Mouse (Mus musculus) retina, adult 2 months (tissue): ENCODE data around the gene Edaradd.
A peak's percentile ranks its signal among the peaks of the same experiment; 100 is the strongest.

Experiments used
- DNase-seq: peaks from one replicate; pipeline ENCODE4 v3.0.0-alpha.2; 2012; ENCODE audit warnings: low read depth, low spot score

Edaradd gene

DNA sequence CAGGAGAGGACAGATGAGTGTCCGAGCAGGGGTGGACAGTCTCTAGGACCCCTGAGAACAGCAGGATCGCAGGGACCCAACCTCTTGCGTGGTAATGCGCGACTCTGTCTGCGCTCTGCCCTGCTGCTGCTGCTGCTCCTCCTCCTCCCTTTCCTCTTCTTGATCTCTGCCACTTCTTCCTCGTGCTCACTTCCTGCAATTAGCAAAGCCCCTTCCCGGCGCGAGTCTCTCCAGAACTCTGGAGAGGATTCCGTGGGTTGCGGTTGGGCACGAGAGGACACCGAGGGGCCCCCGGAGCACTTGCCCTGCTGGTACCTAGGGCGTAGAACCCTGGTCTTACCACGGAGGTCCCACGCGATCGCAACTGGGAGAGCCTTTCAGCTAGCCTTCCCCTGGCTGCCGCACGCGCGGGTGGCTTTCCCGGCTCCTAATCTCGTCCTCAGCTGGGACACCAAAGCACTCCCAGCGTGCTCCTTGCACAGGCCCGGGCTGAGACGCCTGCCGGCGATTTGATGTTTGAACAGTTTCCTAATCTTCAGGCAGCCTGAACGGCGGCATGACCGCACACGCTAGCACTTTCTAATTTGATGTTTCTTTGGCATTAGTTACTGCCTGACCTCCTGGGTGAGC is at the start of gene Edaradd:
TSS of gene Edaradd (minus strand) at position 484 of the 630 bp plus-strand sequence.
- no peak for DNase-seq

DNA sequence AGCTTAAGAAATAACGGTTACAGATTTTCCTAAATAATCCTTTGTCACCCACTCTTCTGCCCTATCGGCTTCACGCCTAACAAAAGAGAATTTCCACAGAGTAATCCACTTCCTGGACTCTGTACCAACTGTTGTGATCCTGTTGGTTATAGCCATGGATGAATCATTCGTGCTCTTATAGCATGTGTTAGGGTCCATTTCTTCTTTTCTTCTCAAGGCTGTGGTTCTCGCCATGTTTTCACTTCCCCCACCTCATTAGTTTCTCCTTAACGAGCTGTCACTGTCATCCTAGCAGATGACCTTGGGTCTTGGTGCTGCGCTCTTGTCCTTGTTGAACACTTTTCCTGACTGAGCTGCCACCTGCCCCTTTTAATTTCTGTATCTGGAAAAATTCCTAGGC is 49.5 kb upstream of the Edaradd start:
- DNase-seq, result no peak

DNA sequence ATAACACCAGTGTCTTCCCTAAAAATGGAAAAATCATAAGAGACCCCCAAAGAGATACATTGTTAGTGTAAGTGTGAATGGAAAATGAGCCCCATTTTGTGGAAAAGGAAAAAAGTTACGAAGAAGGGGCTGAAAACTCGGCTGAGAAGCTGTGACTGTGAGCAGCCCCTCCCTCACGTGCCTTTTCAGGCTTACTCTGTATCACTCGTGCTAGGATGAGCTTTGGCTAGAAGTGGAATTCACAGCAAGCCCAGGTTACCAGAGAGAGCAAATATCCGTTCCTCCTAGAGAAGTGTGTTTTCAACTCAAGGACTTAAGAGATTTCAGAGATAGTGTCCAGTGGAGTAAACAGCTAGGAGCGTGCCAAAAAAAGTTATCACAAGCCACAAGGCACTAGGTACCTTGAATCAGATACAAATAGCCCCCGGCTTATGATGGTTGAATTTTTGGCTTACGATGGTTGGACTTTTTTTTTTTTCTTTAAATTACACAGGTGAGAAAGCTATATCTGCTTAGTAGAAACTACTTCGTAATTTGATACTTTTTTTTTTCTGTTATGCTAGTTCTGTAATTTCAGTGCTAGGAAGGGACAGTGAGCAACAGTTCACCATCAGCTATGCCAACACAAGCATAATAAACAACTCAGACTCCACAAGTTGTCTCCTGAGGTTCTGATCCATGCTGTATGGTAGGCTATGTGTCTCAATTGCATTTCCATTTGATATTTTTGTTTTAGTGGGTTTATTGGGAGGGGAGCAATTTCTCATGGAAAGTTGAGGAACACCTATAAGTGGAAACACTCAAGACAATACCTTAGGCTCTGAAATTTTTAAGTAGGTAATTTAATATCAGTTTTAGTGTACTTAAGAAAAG is 48.6 kb upstream of the Edaradd start:
- no peak for DNase-seq

DNA sequence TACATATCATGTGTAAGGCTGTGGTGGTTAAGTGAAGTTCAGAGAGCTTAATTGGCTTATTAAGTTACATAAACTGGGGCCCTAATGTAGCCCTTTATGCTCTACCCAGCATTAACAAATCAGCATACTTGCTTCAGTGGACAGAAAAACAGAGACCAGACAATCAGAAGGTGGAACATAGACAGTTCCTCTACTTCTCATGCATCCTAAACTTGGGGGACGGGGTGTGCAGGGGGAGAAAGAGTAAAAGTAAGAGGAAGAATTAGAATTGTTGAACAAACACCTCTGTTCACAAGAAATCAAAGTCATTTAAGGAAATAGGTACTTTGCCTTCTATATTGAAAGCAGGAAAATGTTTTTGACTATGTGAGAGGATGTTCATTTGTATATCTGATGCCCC is 47.7 kb upstream of the Edaradd start:
- no peak for DNase-seq

DNA sequence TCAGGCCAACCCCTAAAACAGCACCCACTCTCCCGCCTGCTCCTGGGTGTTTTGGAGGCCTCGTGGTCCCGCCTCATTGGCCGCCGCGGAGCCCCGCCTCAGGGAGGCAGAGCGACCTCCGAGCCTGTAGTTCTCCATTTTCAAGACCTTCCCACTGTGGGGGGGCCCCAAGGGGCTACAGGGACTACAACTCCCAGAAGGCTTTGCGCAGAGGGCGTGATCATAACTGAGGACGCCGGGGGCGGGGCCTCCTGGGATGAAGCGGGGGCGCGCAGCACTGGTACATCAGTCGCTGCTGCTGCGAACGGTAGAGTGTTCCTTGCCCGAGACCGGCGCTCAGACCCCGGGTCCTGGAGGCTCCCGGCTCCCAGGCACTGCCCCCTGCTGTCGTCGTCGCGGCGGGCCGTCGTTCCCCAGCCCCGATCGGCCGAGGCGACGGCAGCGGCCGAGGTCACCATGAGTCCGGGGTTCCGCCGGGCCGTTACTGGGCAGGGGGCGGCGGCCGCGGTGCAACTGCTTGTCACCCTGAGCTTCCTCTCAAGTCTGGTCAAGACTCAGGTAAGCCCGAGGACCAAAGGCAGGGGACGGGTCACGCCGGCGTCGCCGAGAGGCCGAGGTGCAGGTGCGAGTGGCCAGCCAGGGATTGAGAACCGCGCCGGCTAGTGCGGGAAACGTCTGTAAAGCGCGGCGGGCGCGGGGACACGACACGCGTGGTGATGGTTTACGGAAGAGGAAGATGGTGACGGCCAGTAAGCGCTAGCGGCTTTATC is 45.6 kb upstream of the Edaradd start, which contains the start of gene Ero1lb:
TSS of gene Ero1lb (plus strand) at position 254 of the 770 bp plus-strand sequence.
- DNase-seq, result peak; percentile 84

DNA sequence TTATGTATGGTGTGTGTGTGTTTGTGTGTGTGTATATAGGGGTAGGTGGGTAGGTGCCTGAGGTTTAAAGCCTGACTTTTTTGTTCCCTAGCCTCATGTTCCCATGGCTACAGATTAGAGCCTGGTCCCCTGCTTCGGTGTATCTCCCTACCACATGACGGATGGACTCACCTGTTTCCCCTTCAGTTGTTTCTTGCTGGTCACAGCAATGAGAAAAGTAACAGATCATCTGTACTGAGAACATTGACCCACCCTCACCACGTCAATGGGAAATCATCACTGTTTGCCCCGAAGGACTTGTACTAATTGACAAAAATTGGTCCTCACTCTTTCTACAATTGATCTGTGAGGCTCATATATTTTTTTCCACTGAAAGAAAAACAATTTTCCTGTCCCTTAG is 42.0 kb upstream of the Edaradd start:
- DNase-seq, result no peak

DNA sequence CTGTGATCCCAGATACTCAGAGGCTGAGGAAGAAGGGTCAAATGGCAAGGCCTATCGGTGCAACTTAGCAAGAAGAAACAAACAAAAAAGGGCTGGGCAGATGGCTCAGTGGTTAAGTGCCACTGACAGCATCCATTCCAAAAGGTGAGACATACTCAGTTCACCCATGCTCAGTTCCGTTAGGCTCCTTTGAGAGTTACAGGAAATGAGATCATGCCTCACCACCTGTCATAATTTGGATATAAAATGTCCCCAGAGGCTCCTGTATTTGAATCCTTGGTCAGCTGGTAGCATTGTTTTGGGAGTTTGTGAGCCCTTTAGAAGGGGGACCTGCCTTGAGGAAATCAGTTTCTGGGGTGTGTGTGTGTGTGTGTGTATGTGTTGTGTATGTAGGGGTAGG is 41.5 kb upstream of the Edaradd start:
- DNase-seq, result no peak

DNA sequence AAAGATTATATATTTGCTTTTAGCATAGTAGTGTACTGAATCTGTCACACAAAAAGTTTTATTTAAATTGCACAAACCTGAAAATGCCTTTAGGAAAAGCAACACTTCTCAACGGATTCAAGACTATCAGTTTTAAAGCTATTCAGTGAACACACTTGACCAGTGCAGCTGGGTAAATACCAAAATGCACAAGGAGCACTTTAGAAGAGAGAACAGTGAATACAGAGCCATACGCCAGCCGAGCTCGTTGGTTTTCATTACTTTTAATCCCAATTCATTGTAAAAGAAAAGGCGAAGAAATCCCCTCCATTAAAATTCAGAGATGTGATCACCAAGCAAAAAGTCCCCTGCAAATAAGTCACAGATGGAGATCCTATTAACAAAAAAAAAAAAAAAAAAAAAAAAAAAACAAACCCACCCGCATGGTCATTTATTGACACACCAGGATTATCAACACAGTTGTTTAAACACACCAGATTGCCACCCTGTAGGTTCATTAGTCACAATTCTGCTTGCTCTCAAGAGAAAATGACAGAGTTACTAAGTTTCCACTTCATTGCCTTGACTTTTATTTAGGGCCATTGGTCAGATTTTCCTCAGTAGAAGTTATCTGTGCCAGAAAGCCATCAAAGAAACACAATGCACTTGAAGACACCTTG is 39.4 kb upstream of the Edaradd start:
- DNase-seq, result no peak

DNA sequence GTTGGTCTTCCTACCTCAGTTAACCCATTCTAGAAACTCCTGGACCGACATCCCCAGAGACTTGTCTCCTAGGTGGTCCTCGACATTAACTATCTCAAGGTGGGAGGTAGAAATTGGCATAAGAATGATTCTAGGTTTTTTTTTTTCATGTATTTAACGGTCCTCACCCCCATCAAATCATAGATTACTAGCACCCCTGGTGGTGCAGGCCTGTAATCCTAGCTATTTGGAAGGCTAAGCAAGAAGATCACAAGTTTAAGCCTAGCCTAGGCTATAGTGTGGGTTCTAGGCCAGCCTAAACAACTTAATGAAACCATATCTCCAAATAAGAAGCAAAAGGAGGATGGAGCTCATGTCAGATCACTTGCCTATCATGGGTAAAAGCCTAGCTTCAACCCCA is 38.8 kb upstream of the Edaradd start:
- DNase-seq, result no peak

DNA sequence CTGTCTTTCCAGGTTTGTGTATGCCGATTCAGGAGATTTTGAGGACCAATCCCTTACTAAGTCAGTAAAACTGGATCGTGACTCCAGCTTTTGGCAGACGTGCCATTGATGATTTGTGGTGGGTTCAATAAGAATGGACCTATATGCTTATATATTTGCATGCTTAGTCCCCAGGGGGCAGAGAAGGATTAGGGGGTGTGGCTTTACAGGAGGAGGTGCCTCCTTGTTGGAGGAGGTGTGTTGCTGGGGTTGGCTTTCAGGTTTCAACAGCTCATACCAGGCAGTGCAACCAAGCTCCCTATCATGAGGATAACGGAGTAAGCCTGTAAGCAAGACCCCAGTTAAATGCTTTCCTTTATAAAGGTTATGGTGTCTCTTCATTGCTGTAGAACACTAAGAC is 34.0 kb upstream of the Edaradd start:
- DNase-seq, result no peak

DNA sequence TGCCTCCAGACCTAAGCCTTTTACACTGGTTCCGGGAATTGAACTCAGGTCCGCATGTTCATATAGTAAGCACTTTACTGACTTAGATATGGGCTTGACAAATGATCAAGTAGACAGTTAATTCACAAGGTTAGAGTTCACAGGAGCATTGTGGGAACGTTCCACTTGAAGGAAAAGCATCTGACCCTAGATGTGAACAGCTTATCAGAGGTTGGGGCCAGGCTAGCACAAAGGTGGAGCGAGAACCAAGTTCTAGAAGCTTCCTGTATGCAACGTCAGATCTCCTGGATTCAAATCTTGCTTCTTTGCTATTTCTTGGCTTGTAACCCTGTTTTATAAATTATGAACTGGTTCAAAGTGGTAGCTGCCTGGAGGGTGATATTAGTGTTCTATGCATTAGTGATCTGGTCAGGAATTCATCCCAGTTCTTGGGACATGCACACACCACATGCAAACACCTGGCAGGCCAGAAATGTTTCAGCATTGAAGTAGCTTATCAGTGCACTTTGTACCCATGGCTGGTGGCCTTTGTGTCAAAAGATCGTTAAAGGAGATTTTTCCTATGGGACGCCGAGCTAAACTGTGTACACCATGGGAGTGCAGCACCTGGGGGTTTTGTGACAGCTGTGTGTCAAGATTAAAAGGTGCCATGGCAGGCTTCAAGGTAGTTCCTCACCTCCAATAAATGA is 23.8 kb upstream of the Edaradd start:
- DNase-seq, result no peak

DNA sequence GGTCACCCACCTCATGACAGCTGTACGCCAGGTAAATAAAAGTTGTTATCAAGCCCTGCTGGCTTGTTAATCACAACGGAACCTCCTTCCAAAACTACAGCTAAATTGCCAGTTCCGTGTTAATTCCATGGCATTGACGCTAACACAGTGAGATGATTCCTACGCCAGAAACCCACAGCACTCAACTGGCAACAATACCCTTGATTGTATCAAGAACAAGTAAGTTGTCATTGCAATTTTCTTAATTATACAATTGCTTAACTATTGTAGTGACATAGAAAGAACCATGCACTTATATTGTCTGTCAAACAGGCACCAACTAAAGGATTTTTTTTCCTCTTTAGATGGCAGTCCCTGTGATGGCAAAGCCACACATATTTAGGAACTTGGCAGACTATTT is 23.0 kb upstream of the Edaradd start:
- DNase-seq, result no peak

DNA sequence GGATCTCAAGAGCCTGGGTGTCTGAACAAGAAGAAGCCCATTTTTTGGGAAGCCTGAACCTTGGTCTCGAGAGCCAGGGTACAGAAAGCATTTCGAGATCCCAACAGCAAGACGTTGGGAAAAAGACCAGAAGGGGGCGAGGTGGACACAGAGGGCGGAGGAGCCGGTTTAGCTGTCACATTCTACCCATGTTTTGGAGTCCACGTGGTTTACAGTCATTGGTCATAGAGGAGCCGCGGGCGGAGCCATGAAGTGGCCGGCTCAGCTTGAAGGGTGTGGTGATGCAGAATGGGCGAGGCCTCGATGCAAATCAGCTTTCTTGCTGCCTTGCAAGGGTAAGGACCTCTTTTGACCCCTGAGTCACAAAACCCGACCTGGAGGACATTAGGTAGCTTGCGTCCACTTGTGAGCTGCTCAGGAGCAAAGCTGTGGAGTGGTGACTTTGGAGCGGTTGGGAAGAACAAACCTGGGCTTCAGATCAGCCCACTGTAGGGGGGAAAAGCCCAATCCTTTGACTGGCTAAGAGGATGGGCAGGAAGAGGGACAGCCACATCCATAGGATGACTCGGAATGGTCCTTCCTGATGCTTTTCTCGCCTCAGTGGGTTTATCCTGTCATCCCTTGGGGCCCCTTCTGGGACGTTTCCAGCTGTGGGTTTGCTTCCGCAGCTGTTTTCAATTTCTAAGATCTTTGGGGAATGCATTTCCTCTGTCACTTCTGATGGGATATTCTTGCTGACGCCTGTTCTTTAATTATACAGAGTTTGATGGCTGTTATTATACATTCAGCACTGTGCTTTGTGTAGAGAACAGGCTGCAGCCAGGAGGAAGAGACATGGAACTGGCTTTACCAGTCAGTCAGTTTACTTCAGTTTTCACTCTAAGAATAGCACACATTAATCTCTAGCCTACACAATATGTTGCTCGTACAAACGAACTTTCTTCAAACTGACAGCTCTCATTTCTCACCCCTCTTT is 22.1 kb upstream of the Edaradd start:
- no peak for DNase-seq

DNA sequence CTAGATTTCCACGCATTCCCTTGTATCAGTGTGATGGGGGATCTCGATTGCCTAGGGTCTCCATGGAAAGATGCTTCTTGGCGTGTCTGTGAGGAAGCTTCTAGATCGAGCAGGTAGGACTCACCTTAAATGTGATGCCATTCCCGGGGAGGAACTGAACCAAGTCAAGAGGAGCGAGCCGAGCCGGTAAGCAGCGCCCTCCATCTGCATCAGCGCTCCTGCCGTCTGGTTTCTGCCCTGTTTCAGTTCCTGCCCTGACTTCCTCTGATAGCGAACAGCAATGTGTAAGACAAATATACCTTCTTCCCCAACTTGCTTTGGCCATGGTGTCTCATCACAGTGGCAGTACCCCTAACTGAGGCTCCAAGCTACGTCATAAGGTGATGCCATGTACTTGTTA is 19.9 kb upstream of the Edaradd start:
- no peak for DNase-seq

DNA sequence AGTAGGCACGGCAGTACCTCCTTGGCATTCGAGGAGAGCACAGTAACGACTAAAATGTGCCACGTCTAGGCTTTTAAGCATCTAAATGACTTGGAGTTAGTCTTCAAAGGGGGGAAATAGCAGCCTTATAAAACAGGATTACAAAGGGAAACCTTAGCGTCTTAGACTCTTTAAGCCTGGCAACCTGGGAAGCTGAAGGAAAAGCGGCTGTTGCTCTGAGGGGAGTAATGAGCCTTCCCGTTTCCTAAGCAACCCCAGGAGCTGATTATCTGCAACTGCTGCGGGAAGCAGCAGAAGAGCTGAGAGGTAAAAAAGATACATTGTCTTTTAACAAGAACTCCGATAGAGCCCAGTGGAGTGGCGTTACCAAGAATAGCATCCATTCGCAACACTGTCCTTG is 19.5 kb upstream of the Edaradd start:
- no peak for DNase-seq

DNA sequence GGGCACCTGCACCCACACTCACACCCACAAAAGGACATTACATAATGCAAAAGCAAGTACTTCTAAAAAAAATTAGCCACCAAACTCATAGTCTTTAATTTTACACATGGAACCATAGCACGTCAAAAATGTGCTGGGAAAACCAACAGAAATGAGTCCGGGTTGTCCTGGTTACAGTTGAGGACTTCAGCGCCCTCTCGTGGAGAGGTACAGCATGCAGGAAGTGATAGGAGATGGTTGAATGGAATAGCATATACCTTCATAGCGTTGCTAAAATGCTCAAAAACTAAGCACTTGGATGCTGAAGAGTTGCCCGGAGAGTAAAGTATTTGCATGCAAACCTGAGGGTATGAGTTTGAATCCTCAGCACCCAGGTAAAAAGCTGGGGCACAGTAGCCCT is 17.7 kb upstream of the Edaradd start:
- DNase-seq, result no peak

DNA sequence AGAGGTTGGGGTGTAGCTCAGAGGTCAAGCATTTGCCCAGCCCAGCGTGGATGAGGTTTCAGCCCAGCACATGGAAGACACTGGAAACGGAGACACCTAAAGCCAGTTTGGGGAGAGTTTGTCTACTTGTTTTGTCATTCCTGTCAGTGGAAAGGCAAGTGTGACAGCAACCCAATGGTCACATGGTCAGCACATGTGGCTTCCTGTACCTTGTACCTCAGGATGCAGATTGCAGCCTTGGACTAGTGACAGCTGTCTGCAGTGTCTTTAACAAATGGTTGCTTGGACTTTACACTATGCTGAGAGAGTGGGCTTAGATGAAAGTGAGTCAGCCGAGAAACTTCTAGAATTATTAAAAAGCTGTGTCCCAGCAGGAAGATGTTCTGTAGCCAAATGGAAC is 14.4 kb upstream of the Edaradd start:
- no peak for DNase-seq

DNA sequence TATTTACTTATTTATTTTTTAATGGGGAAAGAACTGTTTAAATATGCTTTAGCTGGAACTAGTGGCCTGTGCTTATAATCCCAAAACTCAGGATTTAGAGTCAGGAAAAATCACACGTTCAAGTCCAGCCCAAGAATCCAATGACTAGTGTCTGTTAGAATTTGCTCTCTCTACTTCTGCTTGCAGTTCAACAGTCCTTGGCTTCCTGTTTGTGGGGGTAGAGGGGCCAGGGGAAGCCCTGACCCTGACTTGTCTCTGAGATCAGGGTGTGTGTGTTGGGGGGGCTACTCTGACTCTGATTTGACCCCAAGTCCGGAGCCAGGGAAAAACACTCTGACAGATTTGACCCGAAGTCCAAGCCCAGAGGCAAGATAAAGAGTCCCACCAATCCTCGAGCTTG is 5.4 kb upstream of the Edaradd start:
- no peak for DNase-seq

DNA sequence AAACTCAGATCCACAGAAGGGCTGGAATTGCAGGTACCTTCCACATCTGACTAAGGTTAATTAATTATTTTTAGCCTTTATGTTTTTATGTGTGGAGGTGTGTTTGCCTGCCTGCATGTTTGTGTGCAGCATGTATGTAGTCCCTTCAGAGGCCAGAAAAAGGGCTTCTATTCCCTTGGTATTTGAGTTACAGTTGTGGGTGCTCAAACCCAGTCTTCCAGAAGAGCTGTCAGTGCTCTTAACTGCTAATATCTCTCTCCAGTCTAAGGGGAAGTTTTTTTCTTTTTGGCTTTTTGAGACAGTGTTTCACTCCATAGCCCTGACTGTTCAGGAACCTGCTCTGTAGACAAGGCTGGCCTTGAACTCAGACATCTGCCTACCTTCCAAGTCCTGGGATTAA is 2.1 kb upstream of the Edaradd start:
- no peak for DNase-seq

DNA sequence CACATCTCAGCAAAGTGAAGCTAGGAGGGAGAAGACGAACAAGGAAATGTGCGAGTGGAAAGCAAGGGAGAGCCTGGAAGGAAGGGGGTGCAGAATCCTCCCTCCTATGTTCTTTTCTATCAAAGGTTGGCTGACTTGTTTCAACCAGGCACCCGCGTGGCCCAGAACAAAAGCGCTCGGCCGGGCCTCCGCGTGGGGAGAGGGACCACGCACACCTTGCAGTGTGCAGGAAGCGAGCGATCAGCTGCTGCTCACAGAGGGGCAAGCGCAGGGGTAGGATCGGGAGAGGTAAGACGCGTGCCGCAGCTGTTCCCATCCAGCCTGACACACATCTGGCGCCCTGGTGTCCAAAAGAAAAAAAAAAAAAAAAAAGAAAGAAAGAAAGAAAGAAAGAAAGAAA is 867 bp downstream of the Edaradd start:
- DNase-seq, result no peak
